Mouse (Mus musculus) midbrain, embryonic 12.5 days (tissue): ENCODE results near the gene Ifna4. TPM values are rescaled to one million over a fixed set of nuclear protein-coding genes. Genes with fewer than 3 reads are reported as not detected.
A peak's percentile ranks its signal among the peaks of the same experiment; 100 is the strongest.
"Not testable (repeated sequence)": the region's sequence is repeated elsewhere in the genome, so short reads cannot be mapped to it uniquely, and the experiment has no call there.

ENCODE experiments used
- ATAC-seq: fragments of 200-750 bp; cut with Nextera tagmentation; 2 replicates; pipeline ENCODE4 v1.8.0; 2017; ENCODE audit warnings: low read depth, moderate TSS enrichment, moderate library complexity; ENCODE audit not compliant: low FRiP score
- H3K27ac ChIP-seq: fragments of 300-500 bp; sonication (generic); replicated peaks from 2 replicates; pipeline ENCODE4 v1.5.1; 2016; ENCODE audit warnings: mild to moderate bottlenecking
- H3K27me3 ChIP-seq: fragments of 300-500 bp; sonication (generic); 2 replicates; pipeline ENCODE4 v1.6.1; 2016; ENCODE audit warnings: mild to moderate bottlenecking
- H3K36me3 ChIP-seq: fragments of 300-500 bp; sonication (generic); 2 replicates; pipeline ENCODE4 v1.6.1; 2016
- H3K4me1 ChIP-seq: fragments of 300-500 bp; sonication (generic); 2 replicates; pipeline ENCODE4 v1.6.1; 2016
- H3K4me2 ChIP-seq: fragments of 300-500 bp; sonication (generic); replicated peaks from 2 replicates; pipeline ENCODE4 v1.6.1; 2016; ENCODE audit warnings: mild to moderate bottlenecking, moderate library complexity
- H3K4me3 ChIP-seq: fragments of 300-500 bp; sonication (generic); 2 replicates; pipeline ENCODE4 v1.5.1; 2016; ENCODE audit warnings: mild to moderate bottlenecking
- H3K9ac ChIP-seq: fragments of 300-500 bp; sonication (generic); replicated peaks from 2 replicates; pipeline ENCODE4 v1.6.1; 2016; ENCODE audit warnings: mild to moderate bottlenecking, moderate library complexity
- H3K9me3 ChIP-seq: fragments of 300-500 bp; sonication (generic); 2 replicates; pipeline ENCODE4 v1.6.1; 2016; ENCODE audit warnings: mild to moderate bottlenecking
- WGBS: fragments of 180-500 bp; shearing (Covaris S2); methylation state at CpG from one replicate; pipeline ENCODE4 v1.1.7; 2016; 5-methylcytosine and 5-hydroxymethylcytosine counted together
- polyA plus RNA-seq: library from polyadenylated mRNA; unstranded; fragments of >200 nt; fragmentation: Nextera tagmentation; extraction: Ambion mirVana; gene quantifications from 2 replicates; pipeline ENCODE4 v1.2.1, GENCODE M21; 2016

Ifna4 gene
- polyA plus RNA-seq, 1 experiment from 2014 or later, result not detected

DNA sequence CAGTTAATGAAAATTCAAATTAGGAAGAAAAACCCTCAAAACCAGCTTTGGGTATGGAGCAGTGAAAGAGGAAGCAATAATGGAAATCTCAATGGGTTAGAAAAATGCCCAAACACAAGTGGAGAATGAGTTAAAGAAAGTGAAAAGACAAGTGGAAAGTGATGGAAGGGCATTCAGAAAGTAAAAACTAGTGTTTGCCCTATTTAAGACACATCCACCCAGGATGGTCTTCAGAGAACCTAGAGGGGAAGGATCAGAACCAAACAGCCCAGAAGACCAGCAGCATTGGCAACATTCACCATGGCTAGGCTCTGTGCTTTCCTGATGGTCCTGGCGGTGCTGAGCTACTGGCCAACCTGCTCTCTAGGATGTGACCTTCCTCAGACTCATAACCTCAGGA, 6.4 kb upstream of the Ifna4 start, which contains the start of gene Ifna5:
Ifna5 (plus strand) TSS at position 301 of the 400 bp plus-strand sequence.
- not testable (repeated sequence) for H3K4me1 ChIP-seq, H3K9ac ChIP-seq, H3K27ac ChIP-seq, H3K4me2 ChIP-seq, H3K36me3 ChIP-seq, ATAC-seq, H3K27me3 ChIP-seq, H3K4me3 ChIP-seq, H3K9me3 ChIP-seq
- WGBS, result 75% methylated on average over 1 of the region's 1 CpGs

DNA sequence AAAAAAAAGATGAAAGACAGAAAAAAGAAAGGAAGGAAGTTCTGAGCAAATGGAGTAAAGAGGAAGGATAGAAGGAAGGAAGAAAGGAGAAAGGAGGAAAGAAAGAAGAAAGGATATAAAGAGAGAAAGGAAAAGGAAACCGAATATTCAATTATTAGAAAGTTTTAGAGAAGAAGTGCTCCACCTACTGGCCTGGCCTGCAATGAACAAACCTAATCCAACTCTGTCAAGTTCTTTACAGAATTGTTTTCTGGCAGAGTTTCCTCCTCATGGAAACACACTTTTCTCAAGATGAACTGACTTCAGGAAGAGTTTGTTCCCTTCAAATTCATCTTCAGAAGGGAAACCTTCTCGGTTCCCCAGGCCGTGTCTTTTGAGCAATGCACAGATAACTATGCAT, 2.8 kb upstream of the Ifna4 start:
- no peaks in the 10 kb centered on the region for H3K36me3 ChIP-seq
- 41% methylated on average over 3 of the region's 3 CpGs for WGBS
- H3K9ac ChIP-seq, result no peak overlapping the region
- no peak overlapping the region for H3K4me2 ChIP-seq
- H3K4me3 ChIP-seq, result no peak overlapping the region
- H3K4me1 ChIP-seq, result no peaks in the 10 kb centered on the region
- no peaks in the 10 kb centered on the region for H3K9me3 ChIP-seq
- H3K27ac ChIP-seq, result no peak overlapping the region
- H3K27me3 ChIP-seq, result no peaks in the 10 kb centered on the region
- ATAC-seq, result no peak

DNA sequence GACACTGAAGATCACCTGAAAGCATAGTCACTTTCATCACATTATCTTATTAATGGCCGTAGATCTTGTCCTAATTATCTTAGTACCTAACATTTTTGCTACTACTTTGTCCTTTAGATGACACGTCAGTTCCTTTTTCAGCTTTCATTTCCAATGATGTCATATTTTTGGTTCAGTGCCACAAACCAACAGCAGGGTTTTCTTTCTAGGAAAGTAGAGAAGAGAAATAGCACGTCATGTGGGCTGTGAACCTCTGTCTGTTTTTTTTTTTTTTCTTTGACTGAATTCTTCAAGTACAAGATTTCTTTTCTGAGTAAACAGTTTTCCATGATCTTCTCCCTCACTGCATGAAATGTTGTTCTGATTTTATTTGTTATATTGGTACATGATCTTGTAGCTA, 1.6 kb upstream of the Ifna4 start:
- H3K27me3 ChIP-seq, result no peaks in the 10 kb centered on the region
- no peak overlapping the region for H3K27ac ChIP-seq
- H3K36me3 ChIP-seq, result no peaks in the 10 kb centered on the region
- no peak overlapping the region for H3K4me2 ChIP-seq
- no peaks in the 10 kb centered on the region for H3K4me1 ChIP-seq
- no peak for ATAC-seq
- WGBS, result 83% methylated on average over 3 of the region's 3 CpGs
- H3K9me3 ChIP-seq, result no peaks in the 10 kb centered on the region
- H3K9ac ChIP-seq, result no peak overlapping the region
- no peak overlapping the region for H3K4me3 ChIP-seq

DNA sequence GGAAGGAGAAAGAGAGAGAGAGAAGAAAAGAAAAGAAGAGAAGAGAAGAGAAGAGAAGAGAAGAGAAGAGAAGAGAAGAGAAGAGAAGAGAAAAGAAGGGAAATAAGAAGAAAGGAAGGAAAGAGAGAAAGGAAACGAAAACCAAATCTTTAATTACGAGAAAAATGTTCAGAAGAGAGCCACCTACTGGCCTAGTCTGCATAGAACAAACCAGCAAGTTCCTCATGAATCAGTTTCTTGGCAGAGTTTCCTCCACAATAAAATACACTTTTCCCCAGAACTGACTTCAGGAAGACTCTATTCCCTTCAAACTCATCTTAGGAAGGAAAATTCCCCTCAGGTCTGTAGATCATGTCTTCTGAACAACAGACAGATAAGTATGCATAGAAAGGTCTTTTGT, 3.7 kb downstream of the Ifna4 start:
- ATAC-seq, result no peak
- H3K9ac ChIP-seq, result no peak overlapping the region
- 61% methylated on average over 2 of the region's 2 CpGs for WGBS
- no peaks in the 10 kb centered on the region for H3K4me1 ChIP-seq
- H3K27me3 ChIP-seq, result no peaks in the 10 kb centered on the region
- H3K36me3 ChIP-seq, result no peaks in the 10 kb centered on the region
- H3K27ac ChIP-seq, result no peak overlapping the region
- no peak overlapping the region; the same call in 1 of the 2 replicates for H3K4me2 ChIP-seq
- no peak overlapping the region for H3K4me3 ChIP-seq
- no peaks in the 10 kb centered on the region for H3K9me3 ChIP-seq

DNA sequence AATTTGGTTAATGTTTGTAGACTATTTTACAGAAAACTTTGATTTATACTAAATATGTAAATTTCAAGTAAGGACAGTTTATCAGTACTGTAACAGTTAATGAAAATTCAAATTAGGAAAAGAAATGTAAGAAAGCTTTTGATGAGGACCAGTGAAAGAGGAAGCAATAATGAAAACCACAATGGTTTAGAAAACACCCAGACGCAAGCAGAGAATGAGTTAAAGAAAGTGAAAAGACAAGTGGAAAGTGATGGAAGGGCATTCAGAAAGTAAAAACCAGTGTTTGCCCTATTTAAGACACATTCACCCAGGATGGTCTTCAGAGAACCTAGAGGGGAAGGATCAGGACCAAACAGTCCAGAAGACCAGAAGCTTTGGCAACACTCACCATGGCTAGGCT, 8.0 kb downstream of the Ifna4 start, which contains the start of gene Ifna1:
Ifna1 (plus strand) TSS at position 390 of the 400 bp plus-strand sequence.
- peaks cover 8% of the 10 kb centered on the region; the same call in 1 of the 2 replicates for H3K4me1 ChIP-seq
- no peaks in the 10 kb centered on the region for H3K9me3 ChIP-seq
- H3K4me3 ChIP-seq, result no peak within 1 kb of the TSS
- no peak within 1 kb of the TSS for H3K9ac ChIP-seq
- ATAC-seq, result no peak
- WGBS, result 78% methylated on average over 1 of the region's 1 CpGs
- no peak within 1 kb of the TSS for H3K27ac ChIP-seq
- no peaks in the 10 kb centered on the region for H3K27me3 ChIP-seq
- no peak within 1 kb of the TSS for H3K4me2 ChIP-seq
- H3K36me3 ChIP-seq, result no peaks in the 10 kb centered on the region

DNA sequence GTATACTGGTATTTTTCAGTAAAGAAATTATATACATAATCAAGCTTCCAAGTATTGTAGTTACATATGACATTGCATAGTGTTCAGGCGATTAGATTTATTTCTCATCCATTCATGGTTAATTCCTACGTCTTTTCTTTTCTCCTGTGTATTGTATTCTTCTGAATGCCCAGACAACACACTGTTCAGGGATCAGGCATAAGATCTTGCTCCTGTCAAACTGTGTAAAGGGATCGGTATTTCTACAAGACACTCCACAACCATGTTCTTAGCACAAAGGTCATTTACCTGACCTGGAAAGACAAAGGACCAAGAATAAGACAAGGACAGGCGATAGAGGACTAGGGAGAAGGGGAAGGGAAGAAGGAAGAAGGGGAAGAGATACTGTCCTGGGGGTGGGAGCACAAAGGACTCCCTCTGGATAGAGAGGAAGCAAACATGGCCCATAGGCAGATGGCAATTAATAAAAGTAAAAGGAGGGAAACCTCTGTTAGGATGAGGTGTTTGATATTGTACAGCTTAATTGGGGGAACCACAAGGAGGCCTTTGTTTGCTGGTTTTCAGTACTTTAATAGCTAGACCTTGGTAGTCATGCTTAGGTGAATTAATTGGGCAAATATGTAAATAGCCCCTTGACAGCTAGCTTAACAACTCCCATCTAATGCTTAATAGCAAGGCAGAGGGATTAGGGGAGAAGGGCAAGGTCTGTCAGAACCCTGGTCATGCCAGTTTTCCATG, 9.5 kb downstream of the Ifna4 start:
- peak; percentile 54 for ATAC-seq
- H3K4me1 ChIP-seq, result peaks cover 8% of the 10 kb centered on the region; the same call in 1 of the 2 replicates
- no peak overlapping the region for H3K27ac ChIP-seq
- no peak overlapping the region for H3K9ac ChIP-seq
- H3K4me3 ChIP-seq, result no peak overlapping the region
- H3K27me3 ChIP-seq, result no peaks in the 10 kb centered on the region
- H3K9me3 ChIP-seq, result no peaks in the 10 kb centered on the region
- no peak overlapping the region for H3K4me2 ChIP-seq
- no peaks in the 10 kb centered on the region for H3K36me3 ChIP-seq
- 30% methylated on average over 4 of the region's 4 CpGs for WGBS

DNA sequence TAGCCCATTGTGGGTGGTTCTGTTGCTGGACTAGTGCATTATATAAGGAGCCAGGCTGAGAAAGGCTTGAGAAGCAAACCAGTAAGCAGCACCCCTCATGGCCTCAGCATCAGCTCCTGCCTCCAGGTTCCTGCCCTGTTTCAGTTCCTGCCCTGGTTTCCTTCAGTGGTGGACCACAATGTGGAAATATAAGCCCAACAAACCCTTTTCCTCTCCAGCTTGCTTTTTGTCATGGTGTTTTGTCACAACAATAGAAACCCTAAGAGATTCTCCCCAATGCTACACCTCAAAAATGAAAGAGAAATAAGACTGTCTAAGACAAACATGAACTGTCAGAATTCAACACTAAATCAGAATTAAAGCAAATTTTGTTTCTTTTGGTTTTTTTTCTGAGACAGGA, 17.6 kb downstream of the Ifna4 start:
- H3K4me2 ChIP-seq, result no peak overlapping the region
- no peak overlapping the region for H3K27ac ChIP-seq
- no peaks in the 10 kb centered on the region for H3K36me3 ChIP-seq
- ATAC-seq, result no peak
- H3K9me3 ChIP-seq, result no peaks in the 10 kb centered on the region
- no peak overlapping the region for H3K9ac ChIP-seq
- no peak overlapping the region for H3K4me3 ChIP-seq
- H3K27me3 ChIP-seq, result peaks cover 15% of the 10 kb centered on the region; the same call in 1 of the 2 replicates
- peaks cover 5% of the 10 kb centered on the region for H3K4me1 ChIP-seq

DNA sequence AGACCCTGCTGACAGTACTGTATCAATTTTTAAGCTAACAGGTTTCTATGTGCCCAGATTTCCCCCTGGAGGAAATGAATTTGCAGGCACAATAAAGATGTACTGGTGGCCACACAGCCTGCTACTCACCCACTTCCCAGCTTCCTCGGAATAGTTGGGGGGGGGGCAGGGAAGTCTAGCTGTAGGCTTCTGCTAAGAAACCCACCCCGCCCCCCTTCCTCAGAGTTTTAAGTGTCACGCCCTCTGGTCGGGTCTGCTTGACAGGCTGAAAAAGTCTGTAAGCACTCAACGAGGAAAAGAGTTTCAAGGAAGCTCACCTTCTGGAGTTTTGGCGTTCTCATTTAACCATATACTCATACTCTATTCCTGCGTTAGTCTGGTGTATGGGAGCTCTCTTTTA, 21.6 kb downstream of the Ifna4 start:
- Histone ChIP-seq H3K36me3 (no peaks in the 10 kb centered on the region), H3K27ac (no peak overlapping the region), H3K4me1 (peaks cover 9% of the 10 kb centered on the region), H3K4me3 (no peak overlapping the region), H3K9ac (no peak overlapping the region), H3K9me3 (no peaks in the 10 kb centered on the region), H3K4me2 (no peak overlapping the region), H3K27me3 (peaks cover 35% of the 10 kb centered on the region)
- 5% methylated on average over 7 of the region's 7 CpGs for WGBS
- peak; percentile 38; the same call in 1 of the 2 replicates for ATAC-seq

DNA sequence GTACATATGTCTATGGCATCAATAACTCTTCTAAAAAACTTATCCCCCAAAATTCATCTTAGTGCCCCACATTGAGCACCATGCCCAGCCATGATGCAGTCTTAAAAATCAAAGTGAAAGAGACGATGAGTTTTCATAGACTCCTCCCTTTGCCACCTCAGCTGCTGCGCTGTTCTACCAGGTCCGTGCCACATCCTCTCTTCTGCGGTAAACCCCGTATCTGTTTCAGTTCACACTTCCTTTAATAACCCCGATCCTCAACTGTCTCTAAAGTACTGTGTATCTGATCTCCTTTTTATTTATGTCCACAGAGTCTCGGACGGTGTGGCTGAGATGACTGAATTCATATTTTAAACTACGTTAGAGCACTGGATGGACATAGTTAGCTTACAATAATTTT, 22.9 kb downstream of the Ifna4 start:
- ATAC-seq, result no peak
- no peak overlapping the region for H3K4me3 ChIP-seq

DNA sequence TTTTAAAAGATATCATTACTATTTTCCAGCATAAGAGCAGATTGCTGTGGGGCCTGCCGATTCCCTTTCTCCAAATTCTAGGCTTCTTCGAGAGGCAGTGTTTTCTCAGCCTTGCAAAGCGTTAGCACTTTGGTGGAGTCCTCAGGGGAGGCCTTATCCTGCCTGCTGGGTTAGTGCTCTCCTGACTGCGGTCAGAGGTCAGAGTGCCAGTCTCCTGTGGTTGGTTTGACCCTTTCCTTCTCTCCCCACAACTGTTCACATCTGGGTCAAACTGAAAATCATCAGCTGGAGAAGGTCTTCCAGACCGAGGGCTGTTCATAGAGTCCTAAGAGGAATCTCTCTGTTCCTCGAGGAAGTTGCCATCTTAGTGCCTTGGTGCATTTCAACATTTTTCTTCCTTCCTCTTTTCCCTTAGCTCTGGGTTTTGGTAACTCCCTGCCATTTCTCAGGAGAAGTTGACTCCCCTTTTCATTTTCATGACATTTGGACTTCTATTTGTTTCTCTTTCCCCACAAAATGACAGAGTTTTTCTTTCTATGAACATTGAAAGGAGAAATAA, 23.4 kb downstream of the Ifna4 start:
- 45% methylated on average over 6 of the region's 6 CpGs for WGBS

More for the DNA sequence above, 22.9 kb downstream of the Ifna4 start:
- H3K36me3 ChIP-seq, result no peaks in the 10 kb centered on the region
- peaks cover 39% of the 10 kb centered on the region for H3K27me3 ChIP-seq
- no peak overlapping the region for H3K4me2 ChIP-seq
- no peak overlapping the region for H3K27ac ChIP-seq
- WGBS, result 70% methylated on average over 9 of the region's 9 CpGs
- peaks cover 11% of the 10 kb centered on the region for H3K4me1 ChIP-seq
- H3K9me3 ChIP-seq, result no peaks in the 10 kb centered on the region
- H3K9ac ChIP-seq, result no peak overlapping the region

DNA sequence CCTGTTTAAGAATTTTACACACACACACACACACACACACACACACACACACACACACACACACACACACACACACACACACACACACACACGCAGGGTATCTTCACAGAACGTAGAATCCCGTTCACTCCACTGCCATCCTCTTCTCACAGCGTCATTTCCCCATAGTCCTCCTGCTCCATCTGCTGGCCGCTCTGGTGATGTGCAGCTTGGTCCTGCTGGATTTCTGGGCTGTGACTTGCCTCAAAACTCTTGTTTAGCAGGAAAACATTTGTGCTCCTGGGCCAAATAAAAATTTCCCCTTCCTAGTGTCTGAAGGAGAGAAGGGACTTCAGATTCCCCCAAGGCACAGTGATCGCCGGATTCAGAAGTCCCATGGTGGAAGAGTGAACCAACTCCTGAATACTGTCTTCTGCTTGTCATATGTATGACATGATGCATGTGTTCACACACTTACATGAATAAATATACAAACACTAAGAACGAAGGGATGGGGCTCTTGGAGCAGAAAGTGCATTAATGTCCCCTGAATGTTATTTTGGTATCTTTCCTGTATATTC, 25.8 kb downstream of the Ifna4 start:
- no peaks in the 10 kb centered on the region for H3K9me3 ChIP-seq
- no peaks in the 10 kb centered on the region for H3K36me3 ChIP-seq
- WGBS, result 2% methylated on average over 7 of the region's 8 CpGs
- H3K4me2 ChIP-seq, result peak overlapping the region; percentile 95
- H3K27ac ChIP-seq, result no peak overlapping the region
- ATAC-seq, result peak; percentile 45
- peak overlapping the region; percentile 54 for H3K4me3 ChIP-seq
- no peak overlapping the region for H3K9ac ChIP-seq
- H3K27me3 ChIP-seq, result peaks cover 32% of the 10 kb centered on the region
- H3K4me1 ChIP-seq, result peaks cover 11% of the 10 kb centered on the region

More for the DNA sequence above, 23.4 kb downstream of the Ifna4 start:
- Histone ChIP-seq H3K27me3 (peaks cover 39% of the 10 kb centered on the region), H3K4me1 (peaks cover 11% of the 10 kb centered on the region), H3K4me2 (no peak overlapping the region), H3K36me3 (no peaks in the 10 kb centered on the region), H3K9me3 (no peaks in the 10 kb centered on the region), H3K27ac (no peak overlapping the region), H3K9ac (no peak overlapping the region), H3K4me3 (no peak overlapping the region)
- no peak for ATAC-seq
